Mouse (Mus musculus) liver, postnatal 0 days (tissue): Measurements from ENCODE around the gene Plcd3.

Experiments
- CTCF ChIP-seq: sonication (generic); IDR thresholded peaks from 2 replicates; pipeline ENCODE4 v1.5.1; 2016; ENCODE audit warnings: antibody characterized with exemption, low read depth
- EP300 ChIP-seq: IDR thresholded peaks from 2 replicates; pipeline ENCODE4 v1.6.1; 2016; ENCODE audit warnings: antibody characterized with exemption, low read depth, mild to moderate bottlenecking

DNA sequence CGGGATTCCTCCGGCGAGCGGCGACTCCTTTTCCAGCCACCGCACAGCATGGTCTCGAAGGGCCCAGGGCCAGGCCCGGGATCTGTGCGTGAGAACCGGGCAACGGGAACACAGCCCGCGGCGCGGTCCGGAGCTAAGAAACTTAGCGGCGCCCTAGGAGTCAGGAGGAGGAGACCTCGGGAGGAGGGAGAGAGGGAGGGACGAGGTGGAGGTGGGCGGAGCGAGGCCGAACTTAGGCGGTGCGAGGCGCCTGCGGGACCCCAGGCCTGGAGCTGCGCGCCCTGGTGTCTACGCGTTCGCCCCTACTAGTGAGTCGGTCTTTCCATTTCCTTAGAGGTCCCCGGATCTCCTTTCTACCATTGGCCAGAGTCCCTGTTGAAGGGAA, at the start of gene Plcd3, which contains the start of gene Acbd4:
- TF ChIP-seq CTCF (no peak), EP300 (no peak)
